Mouse (Mus musculus) ES-Bruce4 (cell line): ENCODE measurements around the gene Pank1.

Experiments
- CTCF ChIP-seq: IDR thresholded peaks from one replicate; pipeline ENCODE4 v1.8.1; 2011; ENCODE audit warnings: low read depth, low read length
- EP300 ChIP-seq: IDR thresholded peaks from 2 replicates; pipeline ENCODE4 v1.6.1; 2011; ENCODE audit warnings: low read depth, low read length; ENCODE audit not compliant: insufficient read depth
- POLR2A ChIP-seq: IDR thresholded peaks from one replicate; pipeline ENCODE4 v1.8.1; 2011; ENCODE audit warnings: low read length; ENCODE audit not compliant: insufficient read depth

- no peak for TF ChIP-seq CTCF
- TF ChIP-seq POLR2A: no peak
- TF ChIP-seq EP300: no peak
Observed at GRCm38 (mm10) chr19:34922603-34922963, 43.3 kb upstream of the Pank1 start.
